Mouse (Mus musculus): Measurements from ENCODE around the gene Rflna.

DNA sequence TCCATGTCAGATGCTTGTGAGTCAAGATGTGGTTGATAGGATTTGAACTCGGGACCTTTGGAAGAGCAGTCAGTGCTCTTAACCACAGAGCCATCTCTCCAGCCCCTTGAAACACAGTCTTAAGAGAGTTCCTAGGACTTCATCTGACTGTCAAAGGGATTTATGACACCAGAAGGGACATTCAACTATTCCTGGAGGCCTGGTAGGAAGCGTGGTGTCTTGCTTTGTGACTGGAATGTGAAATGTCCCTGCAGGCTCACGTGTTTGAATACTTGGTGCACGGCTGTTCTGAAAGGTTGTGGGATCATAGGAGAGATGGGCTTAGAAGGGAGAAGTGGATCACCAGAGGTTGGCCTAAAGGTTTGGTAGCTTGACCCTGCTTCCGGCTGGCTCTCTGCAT lies 16.4 kb upstream of the Rflna start:
- TF ChIP-seq EP300 (optimal IDR thresholded peaks at IDR 0.05) (no peak), CTCF (IDR thresholded peaks at IDR 0.05; ENCODE audit: low read depth) (no peak)

All from stomach, postnatal 0 days (tissue).